Comparison of ENCODE assay signal across 9 mouse cellular contexts in genomic region chr10:80855749-80856073, GRCm38 (mm10). TPM values are rescaled to one million over a fixed set of nuclear protein-coding genes. Genes with fewer than 3 reads are reported as not detected.
DNase-seq lines count a peak whose midpoint lies in the region; ATAC-seq and TF ChIP-seq lines count a peak whose summit lies in the region.
"Had no signal": no experiment of that assay in that cellular context is flagged by ENCODE, and none has a peak within 500 bp of the region (broad histone marks: within the 10 kb centered on the region; RNA-seq: fewer than 3 reads in every experiment).

No protein-coding gene starts in this region.

- peak overlapping the region; percentile 100 for H3K4me2 ChIP-seq in embryonic facial prominence, embryonic 15.5 days (replicated peaks)
- peak overlapping the region; percentile 99 for H3K4me2 ChIP-seq in limb, embryonic 14.5 days (replicated peaks; ENCODE audit: low read depth, low read length, severe bottlenecking)
- H3K4me2 ChIP-seq in stomach, embryonic 14.5 days (replicated peaks; ENCODE audit: low read depth, low read length): peak overlapping the region; percentile 97

- no peaks in the 10 kb centered on the region for H3K9me3 ChIP-seq in heart, embryonic 10.5 days
- no peaks in the 10 kb centered on the region for H3K9me3 ChIP-seq in E14TG2a.4 (ENCODE audit: low read length)
- no peaks in the 10 kb centered on the region for H3K9me3 ChIP-seq in embryonic facial prominence, embryonic 15.5 days (replicated peaks)
- H3K9me3 ChIP-seq in limb, embryonic 14.5 days (ENCODE audit: control insufficient read depth, low read length): no peaks in the 10 kb centered on the region
- H3K9me3 ChIP-seq in stomach, embryonic 14.5 days (ENCODE audit: control insufficient read depth, low read depth, low read length): no peaks in the 10 kb centered on the region

- 12% methylated on average over 11 of the region's 11 CpGs for WGBS in heart, embryonic 10.5 days
- 13% methylated on average over 11 of the region's 11 CpGs for WGBS in embryonic facial prominence, embryonic 15.5 days
- 16% methylated on average over 11 of the region's 11 CpGs for WGBS in limb, embryonic 14.5 days
- 18% methylated on average over 11 of the region's 11 CpGs for WGBS in stomach, embryonic 14.5 days

- no peak for ATAC-seq in embryonic facial prominence, embryonic 15.5 days (ENCODE audit: insufficient number of reproducible peaks, low FRiP score, low TSS enrichment, low read depth)
- no peak for ATAC-seq in limb, embryonic 14.5 days (ENCODE audit: low FRiP score, low read depth)
- no peak for ATAC-seq in stomach, embryonic 14.5 days (ENCODE audit: insufficient number of reproducible peaks, insufficient read depth, low FRiP score, low read depth)
- no peak for ATAC-seq in granulocyte monocyte progenitor cell, adult 5-6 weeks (replicated peaks; ENCODE audit: poor library complexity, severe bottlenecking)

- H3K36me3 ChIP-seq in heart, embryonic 10.5 days: peaks cover 26% of the 10 kb centered on the region
- H3K36me3 ChIP-seq in E14TG2a.4 (ENCODE audit: insufficient read depth, low read length): peaks cover 38% of the 10 kb centered on the region
- H3K36me3 ChIP-seq in embryonic facial prominence, embryonic 15.5 days: peaks cover 24% of the 10 kb centered on the region
- peaks cover 24% of the 10 kb centered on the region for H3K36me3 ChIP-seq in limb, embryonic 14.5 days (ENCODE audit: control insufficient read depth, insufficient read depth, low read length)
- H3K36me3 ChIP-seq in stomach, embryonic 14.5 days (ENCODE audit: control insufficient read depth, insufficient read depth, low read length): peaks cover 23% of the 10 kb centered on the region

- intact Hi-C loops in heart, postnatal 36 days (cut with DNase I): no loop called here

- peak overlapping the region; percentile 90 for H3K9ac ChIP-seq in embryonic facial prominence, embryonic 15.5 days
- peak overlapping the region; percentile 77 for H3K9ac ChIP-seq in limb, embryonic 14.5 days (ENCODE audit: low read depth, low read length, severe bottlenecking)
- H3K9ac ChIP-seq in stomach, embryonic 14.5 days (replicated peaks; ENCODE audit: low read depth, low read length): peak overlapping the region; percentile 70

- peaks cover 37% of the 10 kb centered on the region for H3K4me1 ChIP-seq in heart, embryonic 10.5 days
- peaks cover 58% of the 10 kb centered on the region for H3K4me1 ChIP-seq in E14TG2a.4 (replicated peaks; ENCODE audit: low read depth, low read length)
- H3K4me1 ChIP-seq in embryonic facial prominence, embryonic 15.5 days: peaks cover 38% of the 10 kb centered on the region
- peaks cover 20% of the 10 kb centered on the region for H3K4me1 ChIP-seq in limb, embryonic 14.5 days (ENCODE audit: control insufficient read depth, insufficient read depth, low read length)
- peaks cover 21% of the 10 kb centered on the region for H3K4me1 ChIP-seq in stomach, embryonic 14.5 days (ENCODE audit: control insufficient read depth, insufficient read depth, low read length)

- no peak for DNase-seq in heart, embryonic 10.5 days (ENCODE audit: low spot score)
- no peak for DNase-seq in heart, postnatal 36 days
- no peak for DNase-seq in limb, embryonic 14.5 days (ENCODE audit: low spot score)
- no peak for DNase-seq in kidney, adult 8-10 months

- peak overlapping the region; percentile 89 for H3K4me3 ChIP-seq in heart, embryonic 10.5 days
- H3K4me3 ChIP-seq in E14TG2a.4 (replicated peaks; ENCODE audit: low read length): peak overlapping the region; percentile 95
- peak overlapping the region; percentile 96 for H3K4me3 ChIP-seq in embryonic facial prominence, embryonic 15.5 days (replicated peaks)
- H3K4me3 ChIP-seq in limb, embryonic 14.5 days (replicated peaks; ENCODE audit: low read length): peak overlapping the region; percentile 92
- peak overlapping the region; percentile 75 for H3K4me3 ChIP-seq in stomach, embryonic 14.5 days (ENCODE audit: low read depth, low read length)

- no peak for TF ChIP-seq POLR2A in limb, embryonic 14.5 days (IDR thresholded peaks at IDR 0.05; ENCODE audit: borderline replicate concordance, extremely low read depth, insufficient read depth, insufficient read length)

- TF ChIP-seq CTCF in E14TG2a.4 (conservative IDR thresholded peaks at IDR 0.05; ENCODE audit: low read length): no peak

- peak overlapping the region; percentile 87 for H3K27ac ChIP-seq in heart, embryonic 10.5 days
- peak overlapping the region; percentile 48; the same call in 1 of the 2 replicates for H3K27ac ChIP-seq in embryonic facial prominence, embryonic 15.5 days (replicated peaks)
- peak overlapping the region; percentile 4; the same call in 1 of the 2 replicates for H3K27ac ChIP-seq in limb, embryonic 14.5 days (replicated peaks; ENCODE audit: low read depth, low read length)
- H3K27ac ChIP-seq in stomach, embryonic 14.5 days (ENCODE audit: low read length): no peak overlapping the region

- H3K27me3 ChIP-seq in heart, embryonic 10.5 days (ENCODE audit: insufficient read depth, poor library complexity, severe bottlenecking): no peaks in the 10 kb centered on the region
- no peaks in the 10 kb centered on the region for H3K27me3 ChIP-seq in E14TG2a.4 (ENCODE audit: insufficient read depth, low read length)
- H3K27me3 ChIP-seq in embryonic facial prominence, embryonic 15.5 days: no peaks in the 10 kb centered on the region
- no peaks in the 10 kb centered on the region for H3K27me3 ChIP-seq in limb, embryonic 14.5 days (ENCODE audit: control insufficient read depth, insufficient read depth, low read length)
- H3K27me3 ChIP-seq in stomach, embryonic 14.5 days (ENCODE audit: control insufficient read depth, insufficient read depth, low read length): no peaks in the 10 kb centered on the region
- H3K27me3 ChIP-seq: Patski had no signal

RNA-seq across cellular contexts. Expression of gene Sppl2b, which starts 0.6 kb away (rescaled TPM):
- polyA plus RNA-seq in heart, embryonic 10.5 days (2016; fragmentation: Nextera tagmentation; extraction: Ambion mirVana): 32.1 and 34.6 TPM in 2 replicates
- 10 to 100 TPM; 15.6 to 19.1 TPM for total RNA-seq in heart, postnatal 36 days (2021)
- 51.3 and 60.7 TPM in 2 replicates for polyA plus RNA-seq in embryonic facial prominence, embryonic 15.5 days (2015; fragmentation: Nextera tagmentation; extraction: Ambion mirVana)
- polyA plus RNA-seq in limb, embryonic 14.5 days (2012; rRNA removed): 86.8 and 128 TPM in 2 replicates
- polyA plus RNA-seq in limb, embryonic 14.5 days (2014; fragmentation: Nextera tagmentation; extraction: Ambion mirVana): 40.8 and 41.8 TPM in 2 replicates
- 31.9 and 33.0 TPM in 2 replicates for polyA plus RNA-seq in stomach, embryonic 14.5 days (2014; fragmentation: Nextera tagmentation; extraction: Ambion mirVana)
- total RNA-seq in granulocyte monocyte progenitor cell, adult 5-6 weeks (2014; fragmentation: Nextera tagmentation): 15.2 and 20.9 TPM in 2 replicates
- 12.2 and 14.1 TPM in 2 replicates for total RNA-seq in granulocyte monocyte progenitor cell, adult 5-6 weeks (2017)

RNA-seq across cellular contexts. Expression of gene Lsm7, which starts 0.7 kb away (rescaled TPM):
- 200 and 266 TPM in 2 replicates for polyA plus RNA-seq in heart, embryonic 10.5 days (2016; fragmentation: Nextera tagmentation; extraction: Ambion mirVana)
- total RNA-seq in heart, postnatal 36 days (2021): 10 to 100 TPM; 19.6 to 25.4 TPM
- 252 and 265 TPM in 2 replicates for polyA plus RNA-seq in embryonic facial prominence, embryonic 15.5 days (2015; fragmentation: Nextera tagmentation; extraction: Ambion mirVana)
- polyA plus RNA-seq in limb, embryonic 14.5 days (2012; rRNA removed): 366 and 417 TPM in 2 replicates
- polyA plus RNA-seq in limb, embryonic 14.5 days (2014; fragmentation: Nextera tagmentation; extraction: Ambion mirVana): 360 and 371 TPM in 2 replicates
- polyA plus RNA-seq in stomach, embryonic 14.5 days (2014; fragmentation: Nextera tagmentation; extraction: Ambion mirVana): 321 and 361 TPM in 2 replicates
- 207 and 210 TPM in 2 replicates for total RNA-seq in granulocyte monocyte progenitor cell, adult 5-6 weeks (2014; fragmentation: Nextera tagmentation)
- total RNA-seq in granulocyte monocyte progenitor cell, adult 5-6 weeks (2017): 378 and 439 TPM in 2 replicates

RNA-seq across cellular contexts. Expression of gene Lingo3, which starts 11.9 kb away (rescaled TPM):
- 0.14 and 0.43 TPM in 2 replicates for polyA plus RNA-seq in heart, embryonic 10.5 days (2016; fragmentation: Nextera tagmentation; extraction: Ambion mirVana)
- 1 to 10 TPM; 6.4 to 8.9 TPM for total RNA-seq in heart, postnatal 36 days (2021)
- polyA plus RNA-seq in embryonic facial prominence, embryonic 15.5 days (2015; fragmentation: Nextera tagmentation; extraction: Ambion mirVana): 2.2 and 2.5 TPM in 2 replicates
- polyA plus RNA-seq in limb, embryonic 14.5 days (2012; rRNA removed): 0.88 and 1.4 TPM in 2 replicates
- polyA plus RNA-seq in limb, embryonic 14.5 days (2014; fragmentation: Nextera tagmentation; extraction: Ambion mirVana): 0.56 and 0.82 TPM in 2 replicates
- polyA plus RNA-seq in stomach, embryonic 14.5 days (2014; fragmentation: Nextera tagmentation; extraction: Ambion mirVana): 0.07 and 0.23 TPM in 2 replicates
- 0.21 TPM in 1 of 2 replicates, not detected in the other for total RNA-seq in granulocyte monocyte progenitor cell, adult 5-6 weeks (2014; fragmentation: Nextera tagmentation)
- total RNA-seq in granulocyte monocyte progenitor cell, adult 5-6 weeks (2017): 0.15 TPM in 1 of 2 replicates, not detected in the other

RNA-seq across cellular contexts. Expression of gene Tmprss9, which starts 15.9 kb away (rescaled TPM):
- not detected in 2 replicates for polyA plus RNA-seq in heart, embryonic 10.5 days (2016; fragmentation: Nextera tagmentation; extraction: Ambion mirVana)
- total RNA-seq in heart, postnatal 36 days (2021): not detected
- polyA plus RNA-seq in embryonic facial prominence, embryonic 15.5 days (2015; fragmentation: Nextera tagmentation; extraction: Ambion mirVana): 0.04 and 0.05 TPM in 2 replicates
- polyA plus RNA-seq in limb, embryonic 14.5 days (2012; rRNA removed): 0.04 TPM in 1 of 2 replicates, not detected in the other
- polyA plus RNA-seq in limb, embryonic 14.5 days (2014; fragmentation: Nextera tagmentation; extraction: Ambion mirVana): 0.10 TPM in 1 of 2 replicates, not detected in the other
- polyA plus RNA-seq in stomach, embryonic 14.5 days (2014; fragmentation: Nextera tagmentation; extraction: Ambion mirVana): 0.07 TPM in 1 of 2 replicates, not detected in the other
- total RNA-seq in granulocyte monocyte progenitor cell, adult 5-6 weeks (2014; fragmentation: Nextera tagmentation): not detected in 2 replicates
- not detected in 2 replicates for total RNA-seq in granulocyte monocyte progenitor cell, adult 5-6 weeks (2017)

RNA-seq across cellular contexts. Expression of gene Oaz1, which starts 29.3 kb away (rescaled TPM):
- polyA plus RNA-seq in heart, embryonic 10.5 days (2016; fragmentation: Nextera tagmentation; extraction: Ambion mirVana): 2,064 and 2,176 TPM in 2 replicates
- total RNA-seq in heart, postnatal 36 days (2021): 100 to 1,000 TPM; 850 to 884 TPM
- polyA plus RNA-seq in embryonic facial prominence, embryonic 15.5 days (2015; fragmentation: Nextera tagmentation; extraction: Ambion mirVana): 1,751 and 1,885 TPM in 2 replicates
- polyA plus RNA-seq in limb, embryonic 14.5 days (2012; rRNA removed): 882 and 1,248 TPM in 2 replicates
- polyA plus RNA-seq in limb, embryonic 14.5 days (2014; fragmentation: Nextera tagmentation; extraction: Ambion mirVana): 1,813 and 1,884 TPM in 2 replicates
- 1,724 and 1,898 TPM in 2 replicates for polyA plus RNA-seq in stomach, embryonic 14.5 days (2014; fragmentation: Nextera tagmentation; extraction: Ambion mirVana)
- 1,332 and 1,363 TPM in 2 replicates for total RNA-seq in granulocyte monocyte progenitor cell, adult 5-6 weeks (2014; fragmentation: Nextera tagmentation)
- total RNA-seq in granulocyte monocyte progenitor cell, adult 5-6 weeks (2017): 324 and 374 TPM in 2 replicates
